Mouse (Mus musculus) right cerebral cortex, postnatal 36 days (tissue): ENCODE data around the gene Zfp91.
"Not testable (repeated sequence)": the region's sequence is repeated elsewhere in the genome, so short reads cannot be mapped to it uniquely, and the experiment has no call there.

Experiments used
- DNase-seq, 2 experiments: peaks; one replicate each; pipeline ENCODE4 v3.0.0; 2022; ENCODE audit warnings: low spot score in 2 of 2, mixed read lengths in 1 of 2

The Zfp91 gene

DNA sequence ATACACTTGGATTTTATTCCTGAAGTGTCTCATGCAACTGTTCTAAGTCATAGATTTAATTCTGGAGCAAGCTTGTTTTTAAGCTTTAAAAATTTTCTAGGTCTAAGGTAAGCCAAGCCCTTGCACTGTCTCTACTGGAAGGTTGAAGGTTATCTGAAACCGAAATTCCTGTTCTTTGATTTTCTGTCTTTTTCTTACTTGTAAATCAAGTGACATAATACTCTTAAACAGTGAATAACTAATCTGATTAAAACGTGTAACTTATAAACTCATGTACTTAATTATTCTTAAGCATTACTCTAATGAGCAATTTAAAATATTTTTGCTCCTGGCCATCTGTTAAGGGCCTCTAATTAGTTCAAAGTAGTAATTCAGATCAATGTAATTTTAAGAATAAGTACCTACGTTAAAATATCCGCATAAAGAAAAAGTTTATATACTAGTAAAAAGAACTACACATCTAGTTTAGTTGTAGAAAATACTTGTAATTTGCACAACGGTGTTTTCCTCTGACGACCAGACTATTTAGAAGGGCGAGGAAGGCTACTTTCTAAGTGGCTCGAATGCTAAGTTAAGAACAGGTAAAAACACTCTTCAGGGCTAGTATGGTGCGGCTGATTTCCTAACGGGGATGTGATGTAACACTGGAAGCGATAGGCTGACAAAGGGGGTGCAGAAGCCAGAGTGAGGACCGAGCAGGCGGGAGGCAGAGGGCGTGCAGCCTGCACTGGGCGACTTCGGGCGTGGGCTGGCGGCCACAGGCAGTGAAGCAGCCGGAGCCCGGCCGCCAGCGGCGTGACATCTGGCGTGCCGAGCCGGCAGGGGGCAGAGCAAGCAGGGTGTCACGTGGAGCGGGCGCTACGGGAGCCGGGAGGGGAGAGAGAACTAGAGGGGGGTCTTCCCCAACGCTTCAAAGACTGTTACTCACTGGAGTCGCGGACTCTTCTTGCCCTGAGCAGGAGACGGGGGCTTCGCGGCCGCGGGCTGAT, 1.6 kb downstream of the Zfp91 start:
- peak; percentile 88 to 91 for DNase-seq

DNA sequence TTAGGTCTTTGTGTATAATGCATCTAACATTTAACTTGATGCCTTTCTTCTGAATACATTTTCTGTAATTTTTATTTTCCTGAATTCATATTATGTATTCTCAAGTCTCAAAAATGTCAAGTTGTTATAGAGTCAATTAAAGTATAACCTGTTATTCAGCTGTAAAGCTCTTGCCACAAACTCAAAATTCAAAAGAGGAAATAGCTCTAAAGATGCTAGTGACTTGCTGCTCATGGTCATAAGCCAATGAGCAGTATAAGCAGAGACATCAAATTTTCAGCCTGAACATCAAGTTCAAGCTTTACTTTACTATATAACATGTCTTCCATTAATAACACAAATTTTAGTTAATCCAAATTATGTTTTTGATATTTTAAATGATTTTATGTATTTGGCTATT, 3.6 kb downstream of the Zfp91 start:
- no peak for DNase-seq

DNA sequence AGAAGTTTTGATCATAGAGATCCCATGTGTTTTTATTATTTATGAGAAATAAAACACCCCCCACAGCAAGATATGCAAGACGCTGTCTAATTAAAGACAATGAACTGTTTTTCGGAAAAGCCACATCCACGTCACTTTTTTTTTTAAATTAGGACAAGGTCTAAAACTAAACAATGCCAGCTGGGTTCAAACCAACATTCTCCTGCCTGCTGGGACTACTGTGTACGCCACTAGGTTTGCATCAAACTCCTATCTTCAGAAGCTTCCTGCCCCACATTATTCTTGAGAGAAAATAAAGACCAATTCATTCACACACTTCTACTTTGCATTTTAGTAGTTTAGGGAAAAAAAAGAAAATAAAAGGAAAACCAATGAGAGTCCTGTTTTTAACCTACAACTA, 8.2 kb downstream of the Zfp91 start:
- no peak for DNase-seq

DNA sequence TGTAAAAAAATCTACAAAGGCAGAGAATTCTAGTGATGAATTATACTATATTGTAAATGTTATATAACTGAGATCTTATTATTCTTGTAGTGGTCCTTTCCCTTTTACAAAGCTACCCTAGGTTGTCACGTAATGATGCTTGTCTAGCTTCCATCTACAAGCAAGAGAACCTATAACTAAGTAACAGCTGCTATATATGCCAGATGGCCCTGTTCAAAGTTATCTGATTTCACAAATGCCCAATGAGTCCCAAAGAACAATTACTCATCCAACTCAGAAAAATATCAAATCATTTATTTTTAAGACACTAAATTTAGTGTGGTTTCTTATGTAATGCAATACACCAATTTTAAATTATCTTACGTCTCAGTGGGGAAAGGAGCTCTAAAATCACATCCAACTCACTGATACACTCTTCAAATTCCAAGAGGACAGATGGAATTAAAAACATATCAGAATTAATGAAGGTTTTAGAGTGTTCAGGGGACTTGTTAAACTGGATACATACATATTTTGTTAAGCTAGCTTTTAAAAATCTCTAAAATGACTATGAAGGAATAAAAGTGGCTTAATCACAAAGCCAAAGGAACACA, 9.0 kb downstream of the Zfp91 start:
- no peak for DNase-seq

DNA sequence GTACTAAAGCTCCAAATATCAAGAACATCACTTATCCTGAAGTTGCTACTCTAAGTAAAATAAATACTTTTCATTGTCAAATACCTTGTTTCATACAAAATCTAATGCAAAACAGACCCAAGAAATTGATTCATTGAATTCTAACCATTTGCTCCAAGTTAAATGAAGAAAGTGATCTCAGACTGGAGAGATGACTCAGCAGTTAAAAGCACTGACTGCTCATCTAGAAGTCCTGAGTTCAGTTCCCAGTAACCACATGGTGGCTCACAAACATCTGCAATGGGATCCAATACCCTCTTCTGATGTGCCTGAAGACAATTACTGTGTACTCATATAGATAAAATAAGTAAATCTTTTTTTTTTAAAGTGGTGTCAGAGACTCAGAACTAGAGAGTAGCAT, 15.5 kb downstream of the Zfp91 start:
- no peak for DNase-seq

DNA sequence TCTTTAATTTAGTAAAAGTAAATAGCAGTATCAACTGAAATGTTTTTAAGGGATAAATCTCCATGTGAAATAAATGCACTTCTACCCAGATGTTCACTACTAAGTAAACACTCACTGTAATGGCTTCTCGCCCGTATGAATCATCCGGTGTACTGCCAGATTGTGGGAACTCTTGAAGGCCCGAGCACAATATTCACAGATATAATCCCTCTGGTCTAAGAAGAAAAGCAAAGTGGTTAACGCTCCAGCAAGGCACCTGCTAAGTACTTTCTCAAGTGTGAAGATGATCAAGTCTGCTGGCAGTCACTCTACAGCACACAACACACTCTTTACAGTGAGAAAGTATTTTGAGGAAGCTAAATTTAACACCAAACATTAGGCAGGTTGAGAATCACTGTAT, 25.0 kb downstream of the Zfp91 start:
- DNase-seq, result no peak

DNA sequence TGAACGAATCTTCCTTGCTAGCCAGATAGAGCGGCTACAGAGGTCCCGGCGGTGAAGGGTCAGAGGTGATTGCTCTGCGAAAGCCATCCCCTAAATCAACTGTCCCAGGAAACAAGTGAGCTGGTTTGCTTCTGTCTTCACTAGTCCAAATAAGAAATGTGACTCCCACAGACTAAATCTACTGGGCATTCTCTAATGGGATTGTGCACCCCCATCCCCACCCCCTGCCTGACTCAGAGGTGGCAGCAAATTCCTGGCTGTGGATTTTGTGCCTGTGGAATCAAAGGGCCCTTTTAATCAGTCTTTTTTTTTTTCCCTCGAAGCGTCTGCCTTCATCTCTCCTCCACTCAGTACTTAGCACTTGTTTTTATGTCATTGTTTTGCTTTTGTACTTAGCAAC, 30.6 kb downstream of the Zfp91 start, which contains the start of gene Cntf:
TSS of gene Cntf (minus strand) at position 325 of the 400 bp plus-strand sequence.
- DNase-seq, result no peak

DNA sequence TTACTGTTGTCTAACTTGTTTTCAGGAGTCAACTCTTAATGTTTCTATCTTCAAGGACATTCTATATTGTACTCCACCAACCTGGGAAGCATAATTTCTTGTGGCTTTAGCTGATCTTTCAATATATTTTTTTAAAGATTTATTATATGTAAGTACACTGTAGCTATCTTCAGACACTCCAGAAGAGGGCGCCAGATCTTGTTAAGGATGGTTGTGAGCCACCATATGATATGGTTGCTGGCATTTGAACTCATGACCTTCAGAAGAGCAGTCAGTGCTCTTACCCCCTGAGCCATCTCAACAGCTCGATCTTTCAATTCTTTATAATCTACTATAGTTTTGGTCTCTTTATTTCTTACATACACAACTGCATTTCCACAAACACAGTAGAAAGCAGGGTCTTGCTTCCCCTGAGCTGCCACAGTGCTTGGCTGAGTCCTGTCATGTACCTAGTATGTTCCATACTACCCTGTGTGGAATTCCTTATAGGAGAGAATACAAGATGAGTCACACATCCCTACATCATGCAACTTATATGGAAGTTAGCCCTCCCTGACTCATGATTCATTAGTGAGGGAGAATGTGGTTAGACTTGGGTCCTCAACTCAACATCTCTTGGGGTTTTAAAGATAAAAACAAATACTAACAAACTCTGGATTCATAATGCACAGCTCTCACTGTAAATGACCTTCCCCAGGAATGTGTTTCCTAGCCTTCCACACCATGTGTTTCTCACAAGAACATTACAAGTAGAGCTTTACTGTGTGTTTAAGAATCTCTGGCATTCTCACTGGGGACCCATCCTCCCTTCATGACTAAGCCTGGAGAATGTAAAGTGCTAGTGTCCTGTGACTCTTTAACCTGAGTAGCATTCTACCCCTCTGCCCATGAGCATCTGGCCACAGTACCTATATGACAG, 33.5 kb downstream of the Zfp91 start:
- DNase-seq, result no peak

DNA sequence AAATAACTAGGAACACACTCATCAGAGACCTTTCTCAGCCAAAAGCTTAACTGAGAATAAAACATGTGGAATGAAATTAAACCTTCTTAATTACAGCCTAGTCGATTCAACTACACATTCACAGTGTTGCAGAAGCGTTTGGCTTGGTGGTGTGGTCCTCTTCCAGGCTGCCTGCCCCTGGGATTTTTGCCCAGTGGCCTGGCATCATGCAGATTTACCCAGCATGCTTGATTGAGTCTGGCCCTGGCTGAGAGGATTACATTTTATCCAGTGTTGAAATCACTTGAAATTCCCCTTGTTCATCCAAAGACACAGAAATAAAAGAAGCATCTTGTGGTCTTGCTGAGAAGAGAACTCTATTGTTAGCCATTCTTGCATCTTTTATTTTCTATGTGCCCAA, 36.3 kb downstream of the Zfp91 start:
- DNase-seq, result peak in 1 of 2 experiments; percentile 21

DNA sequence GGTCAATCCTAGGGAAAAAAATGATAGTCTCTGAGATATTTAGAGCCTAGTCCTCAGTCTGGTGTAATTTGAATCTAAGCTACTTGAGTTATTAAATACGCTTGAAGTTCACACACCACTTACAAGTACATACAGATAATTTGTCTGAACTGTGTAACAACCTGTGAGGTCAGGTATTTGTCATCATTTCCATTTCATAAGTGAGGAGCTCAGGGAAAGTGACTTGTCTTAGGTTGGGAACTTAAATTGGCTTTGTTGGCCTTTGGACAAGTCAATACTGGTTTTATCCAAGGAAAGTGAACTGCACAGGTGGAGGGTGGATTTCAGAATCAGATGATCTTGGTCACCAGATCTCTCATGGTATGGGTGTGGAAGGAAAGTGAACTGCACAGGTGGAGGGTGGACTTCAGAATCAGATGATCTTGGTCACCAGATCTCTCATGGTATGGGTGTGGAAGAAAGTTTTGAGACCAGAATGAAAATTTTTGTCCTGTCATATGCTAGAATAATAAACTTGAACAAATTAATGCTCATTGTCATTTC, 36.9 kb downstream of the Zfp91 start:
- DNase-seq, result no peak

DNA sequence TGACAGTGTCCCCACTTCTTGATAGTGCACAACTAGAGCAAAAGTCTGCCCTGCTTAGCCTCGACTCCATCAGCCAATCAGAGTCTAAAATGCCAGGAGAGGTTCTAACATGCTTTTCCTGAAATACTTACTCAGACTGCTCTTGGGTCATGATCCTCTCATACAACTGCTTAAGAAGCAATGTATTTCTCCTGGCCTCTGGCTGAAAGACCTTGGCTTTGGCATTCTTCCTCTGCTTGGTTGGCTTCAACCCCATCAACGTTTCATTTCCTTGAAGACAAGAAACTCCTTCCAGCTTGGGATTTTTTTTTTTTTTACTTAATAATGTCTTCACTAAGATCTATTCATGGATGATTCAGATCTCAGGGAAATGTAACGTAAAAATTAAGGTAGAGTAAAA, 39.6 kb downstream of the Zfp91 start:
- no peak for DNase-seq

DNA sequence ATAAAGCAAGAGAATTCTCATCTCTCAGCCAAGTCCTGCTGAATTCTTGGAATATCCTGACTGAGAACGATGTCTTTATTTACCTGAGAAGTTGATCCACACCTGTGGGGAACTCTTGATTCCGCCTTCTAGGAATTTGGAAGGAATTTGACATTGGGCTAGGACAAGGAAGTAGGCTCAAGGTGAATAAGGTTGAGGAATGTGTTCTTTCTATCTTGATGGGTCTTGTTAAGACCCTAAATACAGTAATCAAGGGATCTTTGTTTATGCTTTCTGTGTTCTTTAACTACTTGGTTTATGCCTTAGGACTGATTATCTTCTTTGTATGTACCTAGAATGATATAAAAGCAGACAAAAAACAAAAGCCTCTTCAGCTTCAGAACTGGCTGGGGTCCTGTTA, 64.0 kb downstream of the Zfp91 start:
- DNase-seq, result no peak

DNA sequence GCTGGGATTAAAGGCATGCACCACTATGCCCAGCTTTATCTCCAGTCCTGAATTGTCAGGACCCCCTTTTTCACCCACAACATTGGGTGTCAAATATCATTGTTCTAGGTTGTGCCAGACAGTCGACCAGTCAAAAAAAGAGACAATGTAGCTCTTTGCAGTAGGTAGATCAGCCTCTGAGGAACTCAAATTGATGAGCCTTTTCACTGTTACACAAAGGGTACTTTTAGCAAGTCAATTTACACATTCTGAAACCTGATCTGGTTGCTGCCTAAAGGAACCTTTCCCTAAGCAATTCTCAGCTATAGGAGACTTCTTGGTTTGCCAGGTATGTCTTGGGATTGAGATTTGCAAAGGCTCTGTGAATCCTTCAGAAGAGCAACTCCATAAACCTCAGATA, 64.9 kb downstream of the Zfp91 start:
- DNase-seq, result no peak

DNA sequence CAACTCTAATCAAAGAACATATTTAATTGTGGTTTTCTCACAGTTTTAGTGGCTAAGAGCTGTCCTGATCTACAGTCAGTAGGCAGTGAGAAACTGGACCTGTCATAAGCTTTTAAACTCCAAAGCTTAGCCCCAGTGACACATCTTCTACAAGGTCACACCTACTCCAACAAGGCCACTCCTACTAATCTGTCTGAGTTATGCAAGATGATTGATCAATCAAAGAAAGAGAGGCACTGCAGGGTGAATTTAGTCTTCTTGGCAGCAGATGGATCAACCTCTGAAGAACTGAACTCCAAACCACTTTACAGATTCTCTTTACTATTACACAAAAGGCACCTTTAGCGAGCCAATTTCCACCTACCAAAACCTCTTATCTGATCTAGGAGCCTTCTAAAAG, 70.1 kb downstream of the Zfp91 start:
- no peak for DNase-seq

DNA sequence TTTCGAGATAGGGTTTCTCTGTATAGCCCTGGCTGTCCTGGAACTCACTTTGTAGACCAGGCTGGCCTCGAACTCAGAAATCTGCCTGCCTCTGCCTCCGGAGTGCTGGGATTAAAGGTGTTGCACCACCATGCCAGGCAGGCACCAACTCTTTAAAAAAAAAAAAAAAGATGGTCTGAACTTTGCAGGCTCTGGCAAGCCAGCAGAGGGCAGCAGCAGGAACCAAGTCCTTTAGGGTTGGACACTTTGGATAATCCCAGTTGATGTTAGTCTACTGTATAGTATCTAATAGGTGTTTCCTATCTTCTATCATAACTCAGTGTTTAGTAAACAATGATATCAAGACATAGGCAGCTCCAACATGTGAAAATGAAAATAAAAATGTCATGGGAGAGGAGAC, 73.6 kb downstream of the Zfp91 start:
- no peak for DNase-seq

DNA sequence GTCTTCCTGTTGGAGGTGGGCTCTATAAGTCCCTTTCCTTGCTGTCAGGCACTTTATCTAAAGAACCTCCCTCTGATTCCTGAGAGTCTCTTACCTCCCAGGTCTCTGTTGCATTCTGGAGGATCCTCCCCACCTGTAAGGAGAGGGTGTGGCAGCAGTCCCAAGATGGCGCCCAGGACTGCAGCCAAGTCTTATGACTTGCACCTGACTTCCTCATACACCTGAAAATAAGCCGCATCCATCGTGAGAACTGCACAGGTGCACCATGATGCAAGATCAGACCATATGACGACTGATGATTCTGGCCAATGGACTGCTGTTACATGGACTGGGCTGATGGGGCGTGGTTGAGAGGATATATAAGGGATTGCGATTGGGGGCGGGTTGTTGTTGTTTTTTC, 74.3 kb downstream of the Zfp91 start:
- DNase-seq, result not testable (repeated sequence)

DNA sequence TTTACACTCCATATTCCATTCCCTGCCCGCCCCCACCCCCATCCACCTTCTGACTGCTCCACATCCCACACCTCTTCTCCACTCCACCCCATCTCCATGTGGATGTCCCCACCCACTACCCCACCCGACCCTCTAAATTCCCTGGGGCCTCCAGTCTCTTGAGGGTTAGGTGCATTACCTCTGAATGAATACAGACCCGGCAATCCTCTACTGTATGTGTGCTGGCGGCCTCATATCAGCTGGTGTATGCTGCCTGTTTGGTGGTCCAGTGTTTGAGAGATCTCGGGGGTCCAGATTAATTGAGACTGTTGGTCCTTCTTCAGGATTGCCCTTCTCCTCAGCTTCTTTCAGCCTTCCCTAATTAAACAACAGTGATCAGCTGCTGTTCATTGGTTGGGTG, 75.0 kb downstream of the Zfp91 start:
- DNase-seq, result not testable (repeated sequence)

DNA sequence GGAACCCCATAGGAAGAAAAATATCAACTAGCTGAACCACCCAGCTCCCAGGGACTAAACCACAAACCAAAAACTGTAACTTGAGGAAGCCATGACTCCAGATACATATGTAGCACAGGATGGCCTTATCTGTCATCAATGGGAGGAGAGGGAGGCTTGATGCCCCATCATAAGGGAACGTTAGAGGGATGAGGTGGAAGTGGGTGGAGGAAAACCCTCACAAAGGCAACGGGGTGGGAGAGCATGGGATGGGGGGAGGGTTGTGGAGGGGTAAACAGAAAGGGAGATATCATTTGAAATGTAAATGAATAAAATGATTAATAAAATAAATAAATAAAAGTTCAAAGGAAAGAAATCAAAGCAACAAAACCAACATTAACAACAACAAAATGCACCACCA, 75.5 kb downstream of the Zfp91 start:
- no peak for DNase-seq

DNA sequence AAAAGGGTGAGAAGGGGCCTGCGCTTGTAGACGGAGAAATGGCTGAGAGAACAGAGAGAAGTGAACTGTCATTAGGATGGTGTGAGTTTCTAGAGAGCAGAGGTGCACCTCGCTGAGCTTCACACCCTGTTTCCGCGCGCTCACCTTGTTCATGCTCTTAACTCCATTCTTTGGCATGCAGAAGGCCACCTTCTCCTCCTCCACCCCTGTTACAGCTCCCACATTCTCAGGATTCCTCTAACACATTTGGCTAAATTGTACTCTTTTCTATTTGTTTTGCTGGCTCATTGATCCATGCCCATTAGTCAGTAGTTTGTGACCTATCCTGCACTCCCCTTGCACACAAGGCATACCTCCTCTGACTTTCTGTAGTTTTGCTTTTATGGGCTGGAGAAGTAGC, 76.7 kb downstream of the Zfp91 start:
- DNase-seq, result no peak
